Mouse (Mus musculus) inflammation-experienced regulatory T-cells (primary cell): ENCODE data around the gene P4htm. TPM values are rescaled to one million over a fixed set of nuclear protein-coding genes. Genes with fewer than 3 reads are reported as not detected.

Experiments
- polyA plus RNA-seq, 2 experiments: library from polyadenylated mRNA; unstranded; fragments of 100-300 nt; shearing (Covaris generic); gene quantifications; one replicate each; pipeline ENCODE4 v1.2.1; 2017

The P4htm gene
- polyA plus RNA-seq, result 10 to 100 TPM; 10.1 to 18.2 TPM

GRCm38 (mm10) chr9:108596998-108597764 lies at the start of gene P4htm:
TSS of gene P4htm (minus strand) at chr9:108597667.

DNA sequence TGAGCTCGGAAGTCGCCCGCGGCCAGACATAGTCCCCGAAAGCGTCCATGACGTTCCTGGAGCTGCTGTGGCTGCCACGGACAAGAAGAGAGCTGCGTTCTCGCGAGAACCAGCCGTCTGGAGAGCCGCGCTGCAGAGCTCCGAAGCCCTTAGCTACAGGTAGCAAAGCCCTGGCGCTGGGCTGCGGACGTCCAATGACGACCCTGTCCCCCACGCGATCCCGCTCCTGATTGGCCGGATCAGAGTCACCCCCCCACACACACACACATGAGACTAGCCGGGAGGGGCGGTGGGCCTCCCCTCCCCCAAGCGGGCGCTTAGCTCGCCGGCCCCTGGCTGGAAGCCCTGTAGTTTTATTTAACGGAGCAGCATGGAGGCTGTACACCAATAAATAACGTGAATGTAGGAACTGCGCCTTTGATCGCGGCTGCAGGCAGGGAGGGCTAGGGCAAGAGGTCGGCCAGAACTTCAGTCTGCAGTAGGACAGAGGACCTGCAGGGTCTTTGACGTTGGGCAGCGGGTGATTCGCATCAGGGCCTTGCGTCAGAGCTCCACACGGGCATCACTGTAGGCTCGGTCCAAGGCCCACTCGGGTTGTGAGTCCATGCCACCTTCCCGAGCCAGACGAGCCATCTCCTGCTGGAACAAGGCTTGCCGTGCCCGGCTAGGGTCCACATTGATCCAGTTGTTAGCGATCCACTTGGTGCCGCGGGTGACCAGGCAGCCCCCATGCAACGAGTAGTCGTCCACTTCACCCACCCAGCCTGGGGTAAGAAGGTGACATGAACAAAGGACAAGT lies 18.7 kb downstream of the P4htm start, which contains the start of gene Wdr6:
Gene Wdr6, minus strand, starts transcription at position 195 of the 799 bp plus-strand sequence.

DNA sequence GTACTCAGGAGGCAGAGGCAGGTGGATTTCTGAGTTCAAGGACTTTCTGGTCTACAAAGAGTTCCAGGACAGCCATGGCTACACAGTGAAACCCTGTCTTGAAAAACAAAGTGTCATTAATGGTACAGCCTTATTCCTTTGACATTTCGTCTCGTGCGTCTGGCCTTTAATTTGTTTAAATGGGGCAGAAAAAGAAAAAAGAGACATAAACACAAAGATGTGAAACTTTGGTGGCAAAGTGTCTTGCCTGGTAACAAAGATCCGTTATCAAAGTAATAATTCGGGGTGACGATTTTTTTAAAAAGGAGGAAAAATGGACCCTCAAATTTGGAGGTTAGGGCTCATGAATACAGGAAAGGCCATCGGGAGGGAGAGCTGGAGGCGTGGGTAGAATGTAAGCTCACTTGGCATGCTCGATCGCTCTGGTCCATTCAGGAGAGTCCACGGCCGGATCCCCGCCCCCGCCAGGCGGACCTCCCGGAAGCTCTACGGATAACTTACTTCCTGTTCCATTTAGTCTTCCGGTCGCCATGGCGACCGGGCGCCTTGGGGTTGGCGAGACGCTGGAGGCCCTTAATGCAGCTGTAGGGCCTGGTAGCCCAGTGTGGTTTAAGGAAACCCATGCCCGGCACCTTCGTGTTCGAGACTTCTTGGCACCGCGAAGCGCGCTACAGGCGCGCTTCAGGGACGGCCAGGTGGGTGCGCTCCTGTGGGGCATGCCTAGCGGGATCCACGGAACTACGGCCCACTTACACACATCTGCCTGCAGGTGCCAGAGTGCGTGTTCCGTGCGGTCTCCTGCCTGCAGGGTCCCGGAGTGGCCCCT lies 27.9 kb downstream of the P4htm start, which contains the start of gene Dalrd3:
Gene Dalrd3, plus strand, starts transcription at position 506 of the 826 bp plus-strand sequence.

DNA sequence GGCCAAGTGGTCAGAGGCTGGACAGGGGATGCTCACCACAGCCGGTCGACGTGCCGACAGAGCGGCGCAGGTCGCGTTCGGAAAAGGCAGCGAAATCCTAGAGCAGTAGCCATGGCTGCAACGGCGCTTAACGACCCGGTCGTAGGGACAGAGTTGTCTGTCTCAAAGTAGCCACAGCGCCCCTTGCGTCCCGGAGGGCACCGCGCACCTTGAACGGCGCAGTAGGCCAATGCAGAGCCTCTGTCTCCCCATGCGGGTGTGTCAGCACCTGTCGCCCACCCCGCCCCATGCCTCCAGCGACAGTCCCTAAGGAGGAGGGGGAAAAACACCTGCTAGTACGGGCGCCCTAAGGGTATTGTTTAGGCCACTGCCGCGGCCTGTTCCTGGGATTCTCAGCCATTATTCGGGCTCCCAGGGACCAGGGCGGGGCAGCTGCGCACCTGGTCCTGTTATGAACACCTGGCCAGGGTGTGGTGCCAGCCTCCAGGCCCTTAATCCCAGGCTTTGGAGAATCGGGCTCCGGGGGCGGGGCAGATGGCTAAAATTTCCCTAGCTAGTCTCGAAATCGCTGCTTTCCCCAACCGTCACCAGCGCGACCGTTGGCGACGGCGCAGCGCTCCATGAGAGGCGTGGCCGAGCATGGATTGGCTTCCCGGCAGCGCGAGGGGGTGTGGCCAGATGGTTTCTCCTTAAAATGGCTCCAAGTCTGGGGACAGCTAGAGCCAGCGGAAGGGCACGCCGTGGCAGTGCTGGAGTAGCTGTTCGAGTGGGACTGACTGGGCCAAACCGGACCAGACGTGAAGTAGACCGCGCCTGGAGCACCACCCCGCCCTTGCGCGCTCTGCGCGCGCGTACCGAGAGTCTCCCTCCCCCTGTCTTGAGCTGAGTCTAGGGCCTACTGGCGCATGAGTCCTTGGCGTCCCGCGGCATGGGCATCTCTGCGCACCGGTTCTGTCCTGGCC lies 30.4 kb downstream of the P4htm start, which contains the start of gene Ndufaf3:
Gene Ndufaf3, minus strand, starts transcription at position 620 of the 962 bp plus-strand sequence.

DNA sequence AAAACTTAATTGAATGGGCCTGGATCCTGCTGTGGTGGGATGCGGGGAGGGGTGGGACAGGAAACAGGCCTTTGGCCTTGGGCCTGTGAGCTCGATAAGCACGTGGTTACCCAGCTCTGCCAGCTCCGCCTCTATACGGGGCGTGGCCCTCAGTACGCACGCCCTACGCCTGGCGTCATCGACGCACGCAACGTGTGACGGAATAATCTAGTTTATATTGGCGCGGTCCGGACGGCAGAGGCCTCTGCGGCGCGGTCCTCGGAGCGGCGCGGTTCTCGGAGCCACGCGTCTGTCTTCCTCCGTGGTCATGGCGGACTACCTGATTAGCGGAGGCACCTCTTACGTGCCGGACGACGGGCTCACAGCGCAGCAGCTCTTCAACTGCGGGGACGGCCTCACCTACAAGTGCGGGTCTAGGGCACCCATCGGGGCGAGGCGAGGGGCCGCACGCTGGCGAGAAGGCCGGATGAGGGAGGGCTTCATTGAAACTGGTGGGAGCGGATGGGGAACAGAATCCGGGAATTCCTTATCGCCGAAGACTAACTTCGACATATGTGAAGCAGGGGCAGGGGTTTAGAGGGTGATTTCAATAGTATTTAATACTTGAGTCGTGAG lies 37.1 kb downstream of the P4htm start, which contains the start of gene Impdh2:
Gene Impdh2, plus strand, starts transcription at position 60 of the 615 bp plus-strand sequence.

Other genes starting within 250 kb of the P4htm start
- gene Usp4, start 249.8 kb downstream of the P4htm start, polyA plus RNA-seq, result 100 to 1,000 TPM; 146 to 173 TPM
- gene 1700102P08Rik, start 204.9 kb downstream of the P4htm start, polyA plus RNA-seq, result 1 to 10 TPM; 2.6 to 3.9 TPM
- 1 to 10 TPM in 1 of 2 experiments, not detected in 1; 1.8 TPM for gene Ccdc36, start 169.2 kb downstream of the P4htm start, polyA plus RNA-seq
- gene BC048562, start 161.2 kb downstream of the P4htm start, polyA plus RNA-seq, result not detected
- gene Ccdc71, start 137.1 kb downstream of the P4htm start, polyA plus RNA-seq, result 10 to 100 TPM; 41.9 to 48.2 TPM
- 1 to 10 TPM; 8.2 to 8.3 TPM for gene Klhdc8b, start 136.1 kb downstream of the P4htm start, polyA plus RNA-seq
- 1 to 10 TPM in 1 of 2 experiments, under 1 TPM in 1; 0.57 to 4.7 TPM for gene Lamb2, start 117.9 kb downstream of the P4htm start, polyA plus RNA-seq
- 100 to 1,000 TPM; 116 to 142 TPM for gene Usp19, start 107.1 kb downstream of the P4htm start, polyA plus RNA-seq
- 100 to 1,000 TPM in 1 of 2 experiments, 10 to 100 TPM in 1; 78.1 to 104 TPM for gene Qars, start 90.0 kb downstream of the P4htm start, polyA plus RNA-seq
- 100 to 1,000 TPM; 143 to 144 TPM for gene Qrich1, start 80.9 kb downstream of the P4htm start, polyA plus RNA-seq
- gene Impdh2, start 37.4 kb downstream of the P4htm start, polyA plus RNA-seq, result 10 to 100 TPM; 65.6 to 70.4 TPM
- 10 to 100 TPM; 64.1 to 70.8 TPM for gene Ndufaf3, start 30.2 kb downstream of the P4htm start, polyA plus RNA-seq
- gene Dalrd3, start 27.8 kb downstream of the P4htm start, polyA plus RNA-seq, result 100 to 1,000 TPM; 102 to 133 TPM
- gene Wdr6, start 18.9 kb downstream of the P4htm start, polyA plus RNA-seq, result 10 to 100 TPM; 56.5 to 71.2 TPM
- 10 to 100 TPM; 73.3 to 80.5 TPM for gene Arih2, start 51.7 kb upstream of the P4htm start, polyA plus RNA-seq
- 10 to 100 TPM; 40.7 to 49.3 TPM for gene Slc25a20, start 64.4 kb upstream of the P4htm start, polyA plus RNA-seq
- gene Prkar2a, start 91.6 kb upstream of the P4htm start, polyA plus RNA-seq, result 10 to 100 TPM; 11.9 to 32.9 TPM
- 10 to 100 TPM; 13.1 to 13.8 TPM for gene Ip6k2, start 186.1 kb upstream of the P4htm start, polyA plus RNA-seq
- 10 to 100 TPM; 15.6 to 21.2 TPM for gene Nckipsd, start 210.7 kb upstream of the P4htm start, polyA plus RNA-seq
- under 1 TPM; 0.04 to 0.64 TPM for gene Celsr3, start 228.7 kb upstream of the P4htm start, polyA plus RNA-seq